Mouse (Mus musculus) small intestine, adult 2 months (tissue): ENCODE measurements at regions not wholly inside any gene's neighbourhood (a gene's known extent, or its start where the extent isn't known, plus 50 kb on each side); places are given as distances from the start of the nearest gene placed in this dataset.

Source experiments
- H3K27ac ChIP-seq: fragments of 200-500 bp; 2 replicates; pipeline ENCODE4 v1.5.1; 2012; ENCODE audit warnings: low read depth, low read length, control low read depth, inconsistent platforms; ENCODE audit not compliant: insufficient read depth
- H3K27me3 ChIP-seq: fragments of 200-500 bp; 2 replicates; pipeline ENCODE4 v1.6.1; 2012; ENCODE audit warnings: mild to moderate bottlenecking, moderate library complexity, low read length, inconsistent platforms; ENCODE audit not compliant: control insufficient read depth, insufficient read depth
- H3K36me3 ChIP-seq: fragments of 200-500 bp; 2 replicates; pipeline ENCODE4 v1.6.1; 2012; ENCODE audit warnings: mild to moderate bottlenecking, low read length, control low read depth, inconsistent platforms; ENCODE audit not compliant: control insufficient read depth, insufficient read depth
- H3K4me1 ChIP-seq: fragments of 200-500 bp; 2 replicates; pipeline ENCODE4 v1.6.1; 2012; ENCODE audit warnings: low read length, inconsistent platforms, mixed read lengths; ENCODE audit not compliant: control insufficient read depth, insufficient read depth, insufficient read length
- H3K4me3 ChIP-seq: fragments of 200-500 bp; 2 replicates; pipeline ENCODE4 v1.5.1; 2012; ENCODE audit warnings: low read depth, mild to moderate bottlenecking, control low read depth, inconsistent platforms, low read length, moderate library complexity
- CTCF ChIP-seq: fragments of 200-500 bp; IDR thresholded peaks from 2 replicates; pipeline ENCODE4 v1.5.1; 2012; ENCODE audit warnings: low read depth, mild to moderate bottlenecking, control low read depth, inconsistent platforms, low read length, moderate library complexity, mixed read lengths; ENCODE audit not compliant: insufficient replicate concordance, insufficient read length; ENCODE audit errors: extremely low read depth
- POLR2A ChIP-seq: fragments of 200-500 bp; IDR thresholded peaks from 2 replicates; pipeline ENCODE4 v1.6.1; 2012; ENCODE audit warnings: low read depth, mild to moderate bottlenecking, control low read depth, inconsistent platforms, low read length, moderate library complexity
- WGBS: fragments of 180-500 bp; shearing (Covaris S2); methylation state at CpG from one replicate; pipeline ENCODE4 v1.1.7; 2018; 5-methylcytosine and 5-hydroxymethylcytosine counted together

- no peak overlapping the region for H3K27ac ChIP-seq
- H3K27me3 ChIP-seq = no peaks in the 10 kb centered on the region
- whole genome bisulfite sequencing = 85% methylated on average over 2 of the region's 2 CpGs
- no peaks in the 10 kb centered on the region for H3K4me1 ChIP-seq
- TF ChIP-seq CTCF (no peak), POLR2A (no peak)
- H3K36me3 ChIP-seq = no peaks in the 10 kb centered on the region
- H3K4me3 ChIP-seq = no peak overlapping the region
Observed at GRCm38 (mm10) chr11:65638211-65638610, 149.9 kb downstream of the Map2k4 start.

GRCm38 (mm10) chr11:65637206-65637605 lies 150.9 kb downstream of the Map2k4 start:
- H3K27ac ChIP-seq = no peak overlapping the region
- WGBS = 62% methylated on average over 3 of the region's 3 CpGs
- TF ChIP-seq CTCF = no peak
- TF ChIP-seq POLR2A = no peak

GRCm38 (mm10) chr11:65635307-65635706 lies 152.8 kb downstream of the Map2k4 start:
- Histone ChIP-seq H3K27ac (no peak overlapping the region), H3K4me3 (no peak overlapping the region), H3K4me1 (no peaks in the 10 kb centered on the region), H3K36me3 (no peaks in the 10 kb centered on the region), H3K27me3 (no peaks in the 10 kb centered on the region)
- TF ChIP-seq CTCF (no peak), POLR2A (no peak)
- WGBS = 31% methylated on average over 4 of the region's 4 CpGs

More at GRCm38 (mm10) chr11:65637206-65637605, 150.9 kb downstream of the Map2k4 start:
- Histone ChIP-seq H3K4me3 (no peak overlapping the region), H3K4me1 (no peaks in the 10 kb centered on the region), H3K27me3 (no peaks in the 10 kb centered on the region), H3K36me3 (no peaks in the 10 kb centered on the region)

GRCm38 (mm10) chr11:65631164-65631563 lies 156.9 kb downstream of the Map2k4 start:
- TF ChIP-seq CTCF (no peak), POLR2A (no peak)
- no peaks in the 10 kb centered on the region for H3K36me3 ChIP-seq
- no peak overlapping the region for H3K27ac ChIP-seq
- WGBS = 66% methylated on average over 3 of the region's 3 CpGs
- no peaks in the 10 kb centered on the region for H3K27me3 ChIP-seq
- no peaks in the 10 kb centered on the region for H3K4me1 ChIP-seq
- no peak overlapping the region for H3K4me3 ChIP-seq

GRCm38 (mm10) chr11:65630436-65630835 lies 157.7 kb downstream of the Map2k4 start:
- TF ChIP-seq CTCF = no peak
- no peak for TF ChIP-seq POLR2A
- H3K27me3 ChIP-seq = no peaks in the 10 kb centered on the region
- WGBS = 92% methylated on average over 1 of the region's 1 CpGs

GRCm38 (mm10) chr11:65629320-65629719 lies 158.8 kb downstream of the Map2k4 start:
- Histone ChIP-seq H3K4me3 (no peak overlapping the region), H3K4me1 (no peaks in the 10 kb centered on the region), H3K27ac (no peak overlapping the region), H3K27me3 (no peaks in the 10 kb centered on the region), H3K36me3 (no peaks in the 10 kb centered on the region)
- TF ChIP-seq POLR2A (no peak), CTCF (no peak)
- 53% methylated on average over 5 of the region's 5 CpGs for WGBS

More at GRCm38 (mm10) chr11:65630436-65630835, 157.7 kb downstream of the Map2k4 start:
- Histone ChIP-seq H3K4me3 (no peak overlapping the region), H3K27ac (no peak overlapping the region), H3K36me3 (no peaks in the 10 kb centered on the region), H3K4me1 (no peaks in the 10 kb centered on the region)

- Histone ChIP-seq H3K27ac (no peak overlapping the region), H3K4me3 (no peak overlapping the region), H3K36me3 (no peaks in the 10 kb centered on the region), H3K27me3 (no peaks in the 10 kb centered on the region), H3K4me1 (no peaks in the 10 kb centered on the region)
- 89% methylated on average over 4 of the region's 4 CpGs for WGBS
- TF ChIP-seq CTCF (no peak), POLR2A (no peak)
Observed at GRCm38 (mm10) chr11:65618976-65619375, 169.1 kb downstream of the Map2k4 start.
